Mouse (Mus musculus) cortical plate, adult 2 months (tissue): ENCODE data around the gene Trp53rka. TPM values are rescaled to one million over a fixed set of nuclear protein-coding genes. Genes with fewer than 3 reads are reported as not detected.

Experiments
- H3K27ac ChIP-seq: fragments of 200-500 bp; 2 replicates; pipeline ENCODE4 v1.5.1; 2012; ENCODE audit warnings: low read length, control low read depth, inconsistent platforms; ENCODE audit not compliant: insufficient read depth
- H3K4me1 ChIP-seq: fragments of 200-500 bp; 2 replicates; pipeline ENCODE4 v1.6.1; 2011; ENCODE audit warnings: low read length; ENCODE audit not compliant: control insufficient read depth, insufficient read depth
- H3K4me3 ChIP-seq: fragments of 200-500 bp; 2 replicates; pipeline ENCODE4 v1.5.1; 2011; ENCODE audit warnings: mild to moderate bottlenecking, low read length, control low read depth; ENCODE audit not compliant: insufficient read depth
- CTCF ChIP-seq: fragments of 200-500 bp; IDR thresholded peaks from 2 replicates; pipeline ENCODE4 v1.5.1; 2011; ENCODE audit warnings: mild to moderate bottlenecking, control low read depth, low read length; ENCODE audit not compliant: insufficient read depth; ENCODE audit errors: extremely low read depth
- POLR2A ChIP-seq: fragments of 200-500 bp; IDR thresholded peaks from 2 replicates; pipeline ENCODE4 v1.6.1; 2011; ENCODE audit warnings: mild to moderate bottlenecking, low read length, control low read depth; ENCODE audit not compliant: insufficient read depth; ENCODE audit errors: extremely low read depth
- polyA plus RNA-seq: library from polyadenylated mRNA; depleted of rRNA; stranded (reverse); fragments of >200 nt; gene quantifications from 2 replicates; pipeline ENCODE4 v1.2.3, GENCODE M21; 2012; rRNA removed

Trp53rka gene
- polyA plus RNA-seq, 1 experiment = 26.5 TPM

- Histone ChIP-seq H3K4me1 (no peaks in the 10 kb centered on the region), H3K27ac (no peak overlapping the region), H3K4me3 (no peak overlapping the region)
- TF ChIP-seq POLR2A (no peak), CTCF (no peak)
Measured at GRCm38 (mm10) chr2:165459663-165460062, 33.5 kb downstream of the Trp53rka start.

- Histone ChIP-seq H3K4me1 (no peaks in the 10 kb centered on the region), H3K4me3 (no peak overlapping the region), H3K27ac (no peak overlapping the region)
- no peak for TF ChIP-seq CTCF
- TF ChIP-seq POLR2A = no peak
Measured at GRCm38 (mm10) chr2:165458189-165458588, 34.9 kb downstream of the Trp53rka start.

GRCm38 (mm10) chr2:165456710-165457109 is 36.4 kb downstream of the Trp53rka start:
- Histone ChIP-seq H3K4me1 (no peaks in the 10 kb centered on the region), H3K4me3 (no peak overlapping the region), H3K27ac (no peak overlapping the region)
- no peak for TF ChIP-seq POLR2A
- no peak for TF ChIP-seq CTCF

- TF ChIP-seq POLR2A (no peak), CTCF (no peak)
- Histone ChIP-seq H3K4me1 (no peaks in the 10 kb centered on the region), H3K4me3 (no peak overlapping the region), H3K27ac (no peak overlapping the region)
Measured at GRCm38 (mm10) chr2:165452730-165453693, 40.1 kb downstream of the Trp53rka start.

GRCm38 (mm10) chr2:165448475-165448874 is 44.6 kb downstream of the Trp53rka start:
- no peak overlapping the region for H3K4me3 ChIP-seq
- no peaks in the 10 kb centered on the region for H3K4me1 ChIP-seq
- H3K27ac ChIP-seq = no peak overlapping the region
- TF ChIP-seq POLR2A (no peak), CTCF (no peak)

GRCm38 (mm10) chr2:165444861-165445260 is 48.3 kb downstream of the Trp53rka start:
- Histone ChIP-seq H3K4me3 (no peak overlapping the region), H3K4me1 (no peaks in the 10 kb centered on the region), H3K27ac (no peak overlapping the region)
- TF ChIP-seq CTCF (no peak), POLR2A (no peak)

GRCm38 (mm10) chr2:165442981-165443380 is 50.1 kb downstream of the Trp53rka start:
- H3K4me3 ChIP-seq = no peak overlapping the region
- no peaks in the 10 kb centered on the region for H3K4me1 ChIP-seq
- no peak overlapping the region for H3K27ac ChIP-seq
- TF ChIP-seq CTCF (no peak), POLR2A (no peak)

GRCm38 (mm10) chr2:165441613-165442012 is 51.5 kb downstream of the Trp53rka start:
- TF ChIP-seq POLR2A (no peak), CTCF (no peak)
- Histone ChIP-seq H3K4me3 (no peak overlapping the region), H3K4me1 (no peaks in the 10 kb centered on the region), H3K27ac (no peak overlapping the region)

Other genes with a start within 250 kb of the Trp53rka start
- gene Slc35c2, start 205.5 kb downstream of the Trp53rka start, polyA plus RNA-seq = 53.6 and 56.1 TPM in 2 replicates
- 139 and 153 TPM in 2 replicates for gene Elmo2, start 166.8 kb downstream of the Trp53rka start, polyA plus RNA-seq
- 0.04 TPM in 1 of 2 replicates, not detected in the other for gene Zfp663, start 124.6 kb downstream of the Trp53rka start, polyA plus RNA-seq
- 8.7 and 9.1 TPM in 2 replicates for gene Zfp334, start 105.1 kb downstream of the Trp53rka start, polyA plus RNA-seq
- gene Ocstamp, start 92.9 kb downstream of the Trp53rka start, polyA plus RNA-seq = not detected in 2 replicates
- gene Slc13a3, start 20.1 kb downstream of the Trp53rka start, polyA plus RNA-seq = 14.0 and 16.0 TPM in 2 replicates
- gene Slc2a10, start 10.5 kb upstream of the Trp53rka start, polyA plus RNA-seq = 1.4 and 1.7 TPM in 2 replicates
- gene Eya2, start 101.7 kb upstream of the Trp53rka start, polyA plus RNA-seq = 3.6 and 4.6 TPM in 2 replicates